Mouse (Mus musculus) forebrain, embryonic 11.5 days (tissue): ENCODE measurements around the gene Hmgn2. TPM values are rescaled to one million over a fixed set of nuclear protein-coding genes. Genes with fewer than 3 reads are reported as not detected.

Experiments used
- ATAC-seq: fragments of 200-750 bp; cut with Nextera tagmentation; replicated peaks from 2 replicates; pipeline ENCODE4 v1.8.0; 2017; ENCODE audit warnings: moderate TSS enrichment; ENCODE audit not compliant: low FRiP score
- DNase-seq: peaks from one replicate; pipeline ENCODE4 v3.0.0-alpha.2; 2017; ENCODE audit warnings: low spot score
- H3K27ac ChIP-seq: fragments of 300-500 bp; sonication (generic); 2 replicates; pipeline ENCODE4 v1.5.1; 2014; ENCODE audit warnings: low read depth, low read length
- H3K27me3 ChIP-seq: fragments of 300-500 bp; sonication (generic); 2 replicates; pipeline ENCODE4 v1.6.1; 2014; ENCODE audit warnings: mild to moderate bottlenecking, low read length, mixed read lengths; ENCODE audit not compliant: control insufficient read depth, insufficient read depth
- H3K36me3 ChIP-seq: fragments of 300-500 bp; sonication (generic); 2 replicates; pipeline ENCODE4 v1.6.1; 2014; ENCODE audit warnings: mild to moderate bottlenecking, low read length, moderate library complexity, mixed read lengths; ENCODE audit not compliant: control insufficient read depth, insufficient read depth
- H3K4me1 ChIP-seq: fragments of 300-500 bp; sonication (generic); replicated peaks from 2 replicates; pipeline ENCODE4 v1.6.1; 2014; ENCODE audit warnings: low read length, mixed read lengths; ENCODE audit not compliant: control insufficient read depth, insufficient read depth
- H3K4me2 ChIP-seq: fragments of 300-500 bp; sonication (generic); 2 replicates; pipeline ENCODE4 v1.6.1; 2014; ENCODE audit warnings: low read depth, mild to moderate bottlenecking, low read length, moderate library complexity, mixed read lengths; ENCODE audit not compliant: severe bottlenecking
- H3K4me3 ChIP-seq: fragments of 300-500 bp; sonication (generic); 2 replicates; pipeline ENCODE4 v1.5.1; 2014; ENCODE audit warnings: low read depth, low read length
- H3K9ac ChIP-seq: fragments of 300-500 bp; sonication (generic); 2 replicates; pipeline ENCODE4 v1.6.1; 2014; ENCODE audit warnings: low read length
- H3K9me3 ChIP-seq: fragments of 300-500 bp; sonication (generic); 2 replicates; pipeline ENCODE4 v1.6.1; 2016; ENCODE audit warnings: low read length, mixed read lengths; ENCODE audit not compliant: control insufficient read depth
- WGBS: fragments of 180-500 bp; shearing (Covaris S2); extraction: QIAGEN DNeasy Blood & Tissue Kit; methylation state at CpG from one replicate; pipeline ENCODE4 v1.1.7; 2014; 5-methylcytosine and 5-hydroxymethylcytosine counted together
- polyA plus RNA-seq: library from polyadenylated mRNA; unstranded; fragments of >200 nt; fragmentation: Nextera tagmentation; extraction: Ambion mirVana; gene quantifications from 2 replicates; pipeline ENCODE4 v1.2.1, GENCODE M21; 2014

The Hmgn2 gene
- 4,212 and 4,469 TPM in 2 replicates for polyA plus RNA-seq

GRCm38 (mm10) chr4:133968150-133968921 lies at the start of gene Hmgn2:
Hmgn2 (minus strand) TSS chr4:133968650.
- peak; percentile 65 for ATAC-seq
- peaks cover 13% of the 10 kb centered on the region for H3K36me3 ChIP-seq

GRCm38 (mm10) chr4:134017201-134017865 lies 48.9 kb upstream of the Hmgn2 start:
- H3K4me1 ChIP-seq = peaks cover 41% of the 10 kb centered on the region
- no peaks in the 10 kb centered on the region for H3K36me3 ChIP-seq
- ATAC-seq = no peak
- peak overlapping the region; percentile 48 for H3K4me3 ChIP-seq
- peak overlapping the region; percentile 63 for H3K9ac ChIP-seq
- DNase-seq = peak; percentile 74
- under 1% methylated on average over 21 of the region's 21 CpGs for WGBS
- no peaks in the 10 kb centered on the region for H3K27me3 ChIP-seq
- no peaks in the 10 kb centered on the region for H3K9me3 ChIP-seq
- H3K27ac ChIP-seq = peak overlapping the region; percentile 86
- peak overlapping the region; percentile 68 for H3K4me2 ChIP-seq

More at GRCm38 (mm10) chr4:133968150-133968921, at the start of gene Hmgn2:
- no peaks in the 10 kb centered on the region for H3K27me3 ChIP-seq
- no peaks in the 10 kb centered on the region for H3K9me3 ChIP-seq
- under 1% methylated on average over 40 of the region's 42 CpGs for WGBS
- peak within 1 kb of the TSS; percentile 98 for H3K4me2 ChIP-seq
- H3K9ac ChIP-seq = peak within 1 kb of the TSS; percentile 98
- peak within 1 kb of the TSS; percentile 78 for H3K4me3 ChIP-seq
- peaks cover 33% of the 10 kb centered on the region for H3K4me1 ChIP-seq
- peak; percentile 85 for DNase-seq
- peak within 1 kb of the TSS; percentile 100 for H3K27ac ChIP-seq

- no peaks in the 10 kb centered on the region for H3K27me3 ChIP-seq
- H3K9ac ChIP-seq = peak overlapping the region; percentile 63
- WGBS = 2% methylated on average over 8 of the region's 8 CpGs
- DNase-seq = peak; percentile 71
- peak overlapping the region; percentile 68 for H3K4me2 ChIP-seq
- H3K27ac ChIP-seq = peak overlapping the region; percentile 86
- ATAC-seq = no peak
- no peaks in the 10 kb centered on the region for H3K36me3 ChIP-seq
- H3K9me3 ChIP-seq = no peaks in the 10 kb centered on the region
- H3K4me1 ChIP-seq = peaks cover 47% of the 10 kb centered on the region
- H3K4me3 ChIP-seq = peak overlapping the region; percentile 48
Observed at GRCm38 (mm10) chr4:134016767-134017166, 48.3 kb upstream of the Hmgn2 start.

GRCm38 (mm10) chr4:134016208-134016607 lies 47.8 kb upstream of the Hmgn2 start:
- H3K27me3 ChIP-seq = no peaks in the 10 kb centered on the region
- peak overlapping the region; percentile 68; the same call in 1 of the 2 replicates for H3K4me2 ChIP-seq
- peak overlapping the region; percentile 9; the same call in 1 of the 2 replicates for H3K9ac ChIP-seq
- H3K4me3 ChIP-seq = peak overlapping the region; percentile 48
- no peaks in the 10 kb centered on the region for H3K9me3 ChIP-seq
- peak overlapping the region; percentile 86 for H3K27ac ChIP-seq
- no peaks in the 10 kb centered on the region for H3K36me3 ChIP-seq
- WGBS = 2% methylated on average over 7 of the region's 7 CpGs
- peaks cover 52% of the 10 kb centered on the region for H3K4me1 ChIP-seq
- ATAC-seq (no peak), DNase-seq (no peak)

GRCm38 (mm10) chr4:134012858-134013528 lies 44.5 kb upstream of the Hmgn2 start:
- peaks cover 38% of the 10 kb centered on the region for H3K4me1 ChIP-seq
- no peak overlapping the region for H3K9ac ChIP-seq
- ATAC-seq = no peak
- H3K4me2 ChIP-seq = no peak overlapping the region
- no peak overlapping the region for H3K27ac ChIP-seq
- WGBS = 41% methylated on average over 12 of the region's 12 CpGs
- no peaks in the 10 kb centered on the region for H3K36me3 ChIP-seq
- no peaks in the 10 kb centered on the region for H3K27me3 ChIP-seq
- no peaks in the 10 kb centered on the region for H3K9me3 ChIP-seq
- no peak overlapping the region for H3K4me3 ChIP-seq
- peak; percentile 73 for DNase-seq

GRCm38 (mm10) chr4:134011450-134012414 lies 43.3 kb upstream of the Hmgn2 start:
- no peaks in the 10 kb centered on the region for H3K36me3 ChIP-seq
- ATAC-seq (peak; percentile 63), DNase-seq (peak; percentile 76)
- peak overlapping the region; percentile 57; the same call in 1 of the 2 replicates for H3K27ac ChIP-seq
- H3K4me3 ChIP-seq = no peak overlapping the region
- H3K9ac ChIP-seq = peak overlapping the region; percentile 44
- H3K27me3 ChIP-seq = no peaks in the 10 kb centered on the region
- H3K4me1 ChIP-seq = peaks cover 29% of the 10 kb centered on the region
- no peaks in the 10 kb centered on the region for H3K9me3 ChIP-seq
- 5% methylated on average over 15 of the region's 16 CpGs for WGBS
- peak overlapping the region; percentile 29; the same call in 1 of the 2 replicates for H3K4me2 ChIP-seq

- no peak overlapping the region for H3K4me2 ChIP-seq
- no peak for ATAC-seq
Observed at GRCm38 (mm10) chr4:134009709-134010108, 41.3 kb upstream of the Hmgn2 start.

More at GRCm38 (mm10) chr4:134009709-134010108, 41.3 kb upstream of the Hmgn2 start:
- Histone ChIP-seq H3K27ac (no peak overlapping the region), H3K9me3 (no peaks in the 10 kb centered on the region), H3K4me3 (no peak overlapping the region), H3K9ac (no peak overlapping the region), H3K4me1 (peaks cover 24% of the 10 kb centered on the region), H3K36me3 (no peaks in the 10 kb centered on the region), H3K27me3 (no peaks in the 10 kb centered on the region)
- no peak for DNase-seq
- WGBS = 65% methylated on average over 6 of the region's 6 CpGs
